Mouse (Mus musculus): ENCODE results near the gene Slc25a23. TPM values are rescaled to one million over a fixed set of nuclear protein-coding genes. Genes with fewer than 3 reads are reported as not detected.

Gene Slc25a23
- polyA plus RNA-seq, 1 experiment = 24.2 TPM

DNA sequence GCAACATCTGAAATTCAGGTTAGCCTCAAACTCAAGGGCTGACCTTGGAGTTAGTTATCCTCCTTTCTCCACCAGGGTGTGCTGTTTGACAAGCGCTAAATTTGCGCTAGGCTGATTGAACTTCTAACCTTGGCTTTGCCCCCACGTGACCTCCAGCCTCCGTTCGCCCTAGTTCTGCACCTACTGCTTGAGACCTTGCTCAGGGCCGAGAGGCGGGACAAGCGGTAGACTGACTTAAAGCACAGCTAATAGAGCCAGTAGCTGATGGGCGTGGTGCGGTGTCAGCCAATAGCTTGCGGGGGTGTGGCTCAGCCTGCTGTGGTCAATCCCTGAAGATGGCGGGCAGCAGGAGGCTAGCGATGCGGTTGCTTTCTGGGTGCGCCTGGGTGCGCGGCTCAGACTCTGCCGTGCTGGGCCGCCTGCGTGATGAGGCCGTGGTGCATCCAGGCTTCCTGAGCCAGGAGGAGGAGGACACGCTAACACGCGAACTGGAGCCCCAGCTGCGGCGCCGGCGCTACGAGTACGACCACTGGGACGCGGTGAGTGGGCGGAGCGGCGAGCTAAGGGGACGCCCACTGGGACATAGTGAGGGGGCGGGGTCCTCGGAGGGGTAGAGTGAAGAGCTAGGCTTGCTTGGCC, 62.5 kb downstream of the Slc25a23 start, which contains the start of gene Alkbh7:
Gene Alkbh7 (plus strand): TSS at position 311 of the 639 bp plus-strand sequence.
- no peak within 1 kb of the TSS for H3K27ac ChIP-seq (ENCODE audit: insufficient read depth, low read length)
- TF ChIP-seq POLR2A (IDR thresholded peaks at IDR 0.05; ENCODE audit: insufficient read depth, low read length) (peak; percentile 65), CTCF (IDR thresholded peaks at IDR 0.05; ENCODE audit: low read depth, low read length) (peak; percentile 60), EP300 (IDR thresholded peaks at IDR 0.05; ENCODE audit: insufficient read depth, low read depth, low read length) (0 out of 2 replicates have a peak, but pooled peaks have one; percentile 29)
- peak within 1 kb of the TSS; percentile 12; the same call in 1 of the 2 replicates for H3K9ac ChIP-seq (ENCODE audit: low read depth, poor library complexity, severe bottlenecking)
- H3K4me3 ChIP-seq (ENCODE audit: low read depth, low read length) = peak within 1 kb of the TSS; percentile 69
- H3K36me3 ChIP-seq (ENCODE audit: control insufficient read depth, insufficient read depth, low read length, poor library complexity, severe bottlenecking) = peaks cover 38% of the 10 kb centered on the region
- no peaks in the 10 kb centered on the region for H3K9me3 ChIP-seq (replicated peaks; ENCODE audit: control insufficient read depth, insufficient read depth, low read length, poor library complexity, severe bottlenecking)
- H3K4me1 ChIP-seq (ENCODE audit: control insufficient read depth, insufficient read depth, low read length) = no peaks in the 10 kb centered on the region
- H3K27me3 ChIP-seq (ENCODE audit: control insufficient read depth, insufficient read depth, low read length, poor library complexity, severe bottlenecking) = no peaks in the 10 kb centered on the region

- TF ChIP-seq EP300 (IDR thresholded peaks at IDR 0.05; ENCODE audit: insufficient read depth, low read depth, low read length) = no peak
- TF ChIP-seq CTCF (IDR thresholded peaks at IDR 0.05; ENCODE audit: low read depth, low read length) = no peak
- TF ChIP-seq POLR2A (IDR thresholded peaks at IDR 0.05; ENCODE audit: insufficient read depth, low read length) = no peak
- no peaks in the 10 kb centered on the region for H3K9me3 ChIP-seq (replicated peaks; ENCODE audit: control insufficient read depth, insufficient read depth, low read length, poor library complexity, severe bottlenecking)
- no peaks in the 10 kb centered on the region for H3K27me3 ChIP-seq (ENCODE audit: control insufficient read depth, insufficient read depth, low read length, poor library complexity, severe bottlenecking)
- H3K27ac ChIP-seq (ENCODE audit: insufficient read depth, low read length) = no peak overlapping the region
- H3K4me1 ChIP-seq (ENCODE audit: control insufficient read depth, insufficient read depth, low read length) = no peaks in the 10 kb centered on the region
- no peak overlapping the region for H3K4me3 ChIP-seq (ENCODE audit: low read depth, low read length)
- H3K36me3 ChIP-seq (ENCODE audit: control insufficient read depth, insufficient read depth, low read length, poor library complexity, severe bottlenecking) = peaks cover 40% of the 10 kb centered on the region
- no peak overlapping the region for H3K9ac ChIP-seq (ENCODE audit: low read depth, poor library complexity, severe bottlenecking)
Measured at GRCm38 (mm10) chr17:56996506-56996905, 63.2 kb downstream of the Slc25a23 start.

DNA sequence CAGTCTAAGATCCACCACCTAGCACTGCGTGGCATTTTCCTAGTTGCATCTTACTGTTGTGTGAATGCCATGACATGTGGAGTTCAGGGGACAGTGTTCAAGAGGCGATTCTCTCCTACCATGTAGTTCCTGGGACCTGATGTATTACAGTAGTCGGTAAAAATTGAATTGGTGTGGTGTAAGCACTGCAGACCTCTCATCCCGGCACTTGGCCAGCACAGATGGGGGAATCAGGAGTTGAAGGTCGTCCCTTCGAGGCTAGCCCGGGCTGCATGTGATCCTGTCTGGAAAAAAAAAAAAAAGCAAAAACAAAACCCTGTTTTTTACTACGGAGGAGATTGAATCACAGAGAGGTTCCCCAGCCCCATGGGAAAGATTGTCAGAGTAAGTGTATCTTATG, 64.6 kb downstream of the Slc25a23 start:
- Histone ChIP-seq H3K27me3 (ENCODE audit: control insufficient read depth, insufficient read depth, low read length, poor library complexity, severe bottlenecking) (no peaks in the 10 kb centered on the region), H3K9ac (ENCODE audit: low read depth, poor library complexity, severe bottlenecking) (no peak overlapping the region), H3K36me3 (ENCODE audit: control insufficient read depth, insufficient read depth, low read length, poor library complexity, severe bottlenecking) (peaks cover 40% of the 10 kb centered on the region), H3K4me1 (ENCODE audit: control insufficient read depth, insufficient read depth, low read length) (peaks cover 3% of the 10 kb centered on the region), H3K27ac (ENCODE audit: insufficient read depth, low read length) (no peak overlapping the region), H3K9me3 (replicated peaks; ENCODE audit: control insufficient read depth, insufficient read depth, low read length, poor library complexity, severe bottlenecking) (no peaks in the 10 kb centered on the region), H3K4me3 (ENCODE audit: low read depth, low read length) (no peak overlapping the region)
- TF ChIP-seq POLR2A (IDR thresholded peaks at IDR 0.05; ENCODE audit: insufficient read depth, low read length) (no peak), EP300 (IDR thresholded peaks at IDR 0.05; ENCODE audit: insufficient read depth, low read depth, low read length) (no peak), CTCF (IDR thresholded peaks at IDR 0.05; ENCODE audit: low read depth, low read length) (no peak)

Other genes with a start within 250 kb of the Slc25a23 start
- gene Rfx2, start 228.8 kb downstream of the Slc25a23 start, polyA plus RNA-seq (2011; ENCODE audit: insufficient read depth, insufficient read length, low read depth, missing spikeins) = 27.5 and 30.5 TPM in 2 replicates
- 0.46 and 0.68 TPM in 2 replicates for gene Acsbg2, start 185.4 kb downstream of the Slc25a23 start, polyA plus RNA-seq (2011; ENCODE audit: insufficient read depth, insufficient read length, low read depth, missing spikeins)
- 8.0 and 8.4 TPM in 2 replicates for gene 1700061G19Rik, start 184.4 kb downstream of the Slc25a23 start, polyA plus RNA-seq (2011; ENCODE audit: insufficient read depth, insufficient read length, low read depth, missing spikeins)
- 20.7 and 21.9 TPM in 2 replicates for gene Mllt1, start 124.4 kb downstream of the Slc25a23 start, polyA plus RNA-seq (2011; ENCODE audit: insufficient read depth, insufficient read length, low read depth, missing spikeins)
- gene Acer1, start 77.7 kb downstream of the Slc25a23 start, polyA plus RNA-seq (2011; ENCODE audit: insufficient read depth, insufficient read length, low read depth, missing spikeins) = 0.37 and 0.49 TPM in 2 replicates
- 47.7 and 59.9 TPM in 2 replicates for gene Clpp, start 69.6 kb downstream of the Slc25a23 start, polyA plus RNA-seq (2011; ENCODE audit: insufficient read depth, insufficient read length, low read depth, missing spikeins)
- gene Alkbh7, start 62.5 kb downstream of the Slc25a23 start, polyA plus RNA-seq (2011; ENCODE audit: insufficient read depth, insufficient read length, low read depth, missing spikeins) = 16.0 and 21.3 TPM in 2 replicates
- gene Pspn, start 59.8 kb downstream of the Slc25a23 start, polyA plus RNA-seq (2011; ENCODE audit: insufficient read depth, insufficient read length, low read depth, missing spikeins) = not detected in 2 replicates
- 70.2 and 74.1 TPM in 2 replicates for gene Gtf2f1, start 48.6 kb downstream of the Slc25a23 start, polyA plus RNA-seq (2011; ENCODE audit: insufficient read depth, insufficient read length, low read depth, missing spikeins)
- 0.56 TPM in 1 of 2 replicates, not detected in the other for gene Gm17949, start 48.4 kb downstream of the Slc25a23 start, polyA plus RNA-seq (2011; ENCODE audit: insufficient read depth, insufficient read length, low read depth, missing spikeins)
- gene Khsrp, start 28.3 kb downstream of the Slc25a23 start, polyA plus RNA-seq (2011; ENCODE audit: insufficient read depth, insufficient read length, low read depth, missing spikeins) = 166 and 176 TPM in 2 replicates
- gene Slc25a41, start 18.2 kb downstream of the Slc25a23 start, polyA plus RNA-seq (2011; ENCODE audit: insufficient read depth, insufficient read length, low read depth, missing spikeins) = not detected in 2 replicates
- gene Crb3, start 758 bp downstream of the Slc25a23 start, polyA plus RNA-seq (2011; ENCODE audit: insufficient read depth, insufficient read length, low read depth, missing spikeins) = 53.5 and 57.7 TPM in 2 replicates
- gene Dennd1c, start 18.7 kb upstream of the Slc25a23 start, polyA plus RNA-seq (2011; ENCODE audit: insufficient read depth, insufficient read length, low read depth, missing spikeins) = 6.6 and 8.9 TPM in 2 replicates
- gene Tubb4a, start 27.9 kb upstream of the Slc25a23 start, polyA plus RNA-seq (2011; ENCODE audit: insufficient read depth, insufficient read length, low read depth, missing spikeins) = 5.8 and 12.6 TPM in 2 replicates
- gene Tnfsf9, start 45.5 kb upstream of the Slc25a23 start, polyA plus RNA-seq (2011; ENCODE audit: insufficient read depth, insufficient read length, low read depth, missing spikeins) = 8.1 and 9.1 TPM in 2 replicates
- gene Cd70, start 89.9 kb upstream of the Slc25a23 start, polyA plus RNA-seq (2011; ENCODE audit: insufficient read depth, insufficient read length, low read depth, missing spikeins) = not detected in 2 replicates
- not detected in 2 replicates for gene Tnfsf14, start 134.3 kb upstream of the Slc25a23 start, polyA plus RNA-seq (2011; ENCODE audit: insufficient read depth, insufficient read length, low read depth, missing spikeins)
- 0.94 TPM in 1 of 2 replicates, not detected in the other for gene C3, start 168.3 kb upstream of the Slc25a23 start, polyA plus RNA-seq (2011; ENCODE audit: insufficient read depth, insufficient read length, low read depth, missing spikeins)
- gene Gpr108, start 188.6 kb upstream of the Slc25a23 start, polyA plus RNA-seq (2011; ENCODE audit: insufficient read depth, insufficient read length, low read depth, missing spikeins) = 13.1 and 14.2 TPM in 2 replicates
- 59.0 and 61.1 TPM in 2 replicates for gene Trip10, start 189.6 kb upstream of the Slc25a23 start, polyA plus RNA-seq (2011; ENCODE audit: insufficient read depth, insufficient read length, low read depth, missing spikeins)
- not detected in 2 replicates for gene Vav1, start 219.2 kb upstream of the Slc25a23 start, polyA plus RNA-seq (2011; ENCODE audit: insufficient read depth, insufficient read length, low read depth, missing spikeins)

Measured in ES-Bruce4 (cell line).